Mouse (Mus musculus): Measurements from ENCODE around the gene Gab2. TPM values are rescaled to one million over a fixed set of nuclear protein-coding genes. Genes with fewer than 3 reads are reported as not detected.
A peak's percentile ranks its signal among the peaks of the same experiment; 100 is the strongest.

The Gab2 gene
- polyA plus RNA-seq, 1 experiment from 2014 or later = 12.1 TPM

DNA sequence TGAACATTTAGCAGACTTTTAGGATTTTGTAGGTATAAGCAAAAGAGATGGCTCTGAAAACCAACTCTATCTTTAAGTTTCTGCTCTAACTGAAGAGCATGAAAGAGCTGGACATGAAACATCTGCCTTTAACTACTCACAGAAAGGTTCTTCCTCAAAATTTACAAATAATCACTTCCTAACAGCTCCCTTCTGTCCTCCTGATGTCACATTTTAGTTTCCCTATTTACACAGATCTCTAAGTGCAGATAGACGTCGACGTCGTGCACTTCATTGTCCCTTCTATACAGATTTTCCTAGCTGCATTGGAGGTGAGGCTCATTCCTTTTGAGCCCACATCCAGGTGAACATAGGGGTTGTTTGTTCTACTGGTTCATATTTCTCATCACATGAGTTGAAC is 90.3 kb downstream of the Gab2 start:
- H3K27ac ChIP-seq (ENCODE audit: low read depth, low read length) = no peak overlapping the region
- ATAC-seq (ENCODE audit: low FRiP score, low TSS enrichment) = no peak
- 76% methylated on average over 4 of the region's 4 CpGs for WGBS

DNA sequence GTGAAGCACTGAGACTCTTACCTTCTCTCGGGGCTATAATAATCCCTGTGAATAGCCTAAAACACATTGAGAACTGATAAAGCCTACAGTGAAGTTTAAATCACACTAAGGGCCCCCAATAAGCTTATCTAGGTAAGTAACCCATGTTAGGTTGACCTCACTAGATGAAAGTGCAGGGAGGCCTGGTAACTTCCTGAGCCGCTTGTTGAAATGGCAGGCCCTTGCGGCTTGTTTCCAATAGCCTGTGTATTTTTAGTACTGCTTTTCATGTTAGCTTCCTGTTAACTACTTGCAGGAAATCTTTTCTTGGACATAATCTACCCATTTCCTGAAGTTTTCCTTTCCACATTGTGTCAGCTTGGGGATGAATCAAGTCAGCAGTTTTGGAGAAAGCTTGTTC is 90.7 kb downstream of the Gab2 start:
- H3K4me3 ChIP-seq (ENCODE audit: low read length) = no peak overlapping the region
- H3K27ac ChIP-seq (ENCODE audit: low read depth, low read length) = no peak overlapping the region
- no peak overlapping the region for H3K9ac ChIP-seq (ENCODE audit: low read depth, low read length)
- H3K9me3 ChIP-seq (ENCODE audit: control insufficient read depth, low read length) = no peaks in the 10 kb centered on the region
- 79% methylated on average over 3 of the region's 3 CpGs for WGBS
- H3K36me3 ChIP-seq (ENCODE audit: control insufficient read depth, insufficient read depth, low read length) = no peaks in the 10 kb centered on the region
- H3K4me1 ChIP-seq (ENCODE audit: control insufficient read depth, insufficient read depth, low read length) = no peaks in the 10 kb centered on the region
- H3K27me3 ChIP-seq (ENCODE audit: control insufficient read depth, insufficient read depth, low read length) = no peaks in the 10 kb centered on the region
- no peak overlapping the region for H3K4me2 ChIP-seq (replicated peaks; ENCODE audit: low read depth, low read length)
- ATAC-seq (ENCODE audit: low FRiP score, low TSS enrichment) = no peak

More for the DNA sequence above, 90.3 kb downstream of the Gab2 start:
- no peaks in the 10 kb centered on the region for H3K36me3 ChIP-seq (ENCODE audit: control insufficient read depth, insufficient read depth, low read length)
- no peak overlapping the region for H3K9ac ChIP-seq (ENCODE audit: low read depth, low read length)
- H3K27me3 ChIP-seq (ENCODE audit: control insufficient read depth, insufficient read depth, low read length) = no peaks in the 10 kb centered on the region
- no peaks in the 10 kb centered on the region for H3K4me1 ChIP-seq (ENCODE audit: control insufficient read depth, insufficient read depth, low read length)
- H3K4me2 ChIP-seq (replicated peaks; ENCODE audit: low read depth, low read length) = no peak overlapping the region
- H3K9me3 ChIP-seq (ENCODE audit: control insufficient read depth, low read length) = no peaks in the 10 kb centered on the region
- H3K4me3 ChIP-seq (ENCODE audit: low read length) = no peak overlapping the region

DNA sequence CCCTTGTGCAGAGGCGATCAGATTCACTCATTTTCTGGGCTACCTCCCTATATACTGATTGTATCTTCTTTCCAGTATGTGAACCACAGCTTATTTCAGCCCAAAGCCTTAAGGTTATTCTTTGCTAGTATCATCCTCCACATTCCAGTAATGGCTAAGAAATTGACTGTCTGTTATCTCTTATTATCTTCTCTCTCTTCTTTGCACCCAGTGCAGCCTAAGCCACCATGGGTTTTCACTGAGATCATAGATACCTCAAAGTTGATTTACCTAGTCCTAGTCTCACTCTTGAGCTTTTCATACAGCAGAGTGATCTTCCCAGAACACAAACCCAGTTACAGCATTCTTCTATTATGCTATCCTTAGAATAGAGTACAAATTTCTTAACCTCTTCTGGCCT is 100.5 kb downstream of the Gab2 start:
- WGBS = 71% methylated on average over 1 of the region's 1 CpGs
- H3K27ac ChIP-seq (ENCODE audit: low read depth, low read length) = no peak overlapping the region
- H3K4me2 ChIP-seq (replicated peaks; ENCODE audit: low read depth, low read length) = no peak overlapping the region
- ATAC-seq (ENCODE audit: low FRiP score, low TSS enrichment) = no peak
- no peaks in the 10 kb centered on the region for H3K27me3 ChIP-seq (ENCODE audit: control insufficient read depth, insufficient read depth, low read length)
- H3K9ac ChIP-seq (ENCODE audit: low read depth, low read length) = no peak overlapping the region
- peaks cover 13% of the 10 kb centered on the region for H3K4me1 ChIP-seq (ENCODE audit: control insufficient read depth, insufficient read depth, low read length)
- no peaks in the 10 kb centered on the region for H3K36me3 ChIP-seq (ENCODE audit: control insufficient read depth, insufficient read depth, low read length)
- no peak overlapping the region for H3K4me3 ChIP-seq (ENCODE audit: low read length)
- no peaks in the 10 kb centered on the region for H3K9me3 ChIP-seq (ENCODE audit: control insufficient read depth, low read length)

DNA sequence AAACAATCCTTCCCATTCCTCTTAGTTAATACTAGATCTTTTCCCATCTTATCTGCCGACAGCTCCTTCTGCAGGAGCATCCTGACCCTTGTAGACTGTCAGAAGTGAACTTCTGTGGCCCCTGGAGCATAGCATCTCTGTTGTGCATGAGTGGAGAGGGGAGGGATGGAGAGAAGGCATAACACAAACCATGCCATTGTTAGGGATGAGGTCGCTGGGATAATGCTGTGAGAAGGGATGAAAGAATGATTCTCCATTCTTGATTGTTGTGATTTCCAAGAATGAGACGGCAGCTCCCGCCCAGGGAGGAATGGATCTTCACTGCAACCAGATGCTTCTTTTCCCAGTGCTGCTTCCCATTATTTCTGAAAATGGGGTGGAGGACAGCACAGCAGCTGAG is 102.0 kb downstream of the Gab2 start:
- ATAC-seq (ENCODE audit: low FRiP score, low TSS enrichment) = peak; percentile 75; the same call in 1 of the 2 replicates
- H3K27me3 ChIP-seq (ENCODE audit: control insufficient read depth, insufficient read depth, low read length) = no peaks in the 10 kb centered on the region
- no peak overlapping the region for H3K4me3 ChIP-seq (ENCODE audit: low read length)
- WGBS = 32% methylated on average over 4 of the region's 4 CpGs
- H3K9me3 ChIP-seq (ENCODE audit: control insufficient read depth, low read length) = no peaks in the 10 kb centered on the region
- no peaks in the 10 kb centered on the region for H3K36me3 ChIP-seq (ENCODE audit: control insufficient read depth, insufficient read depth, low read length)
- no peak overlapping the region for H3K27ac ChIP-seq (ENCODE audit: low read depth, low read length)
- H3K4me1 ChIP-seq (ENCODE audit: control insufficient read depth, insufficient read depth, low read length) = peaks cover 13% of the 10 kb centered on the region
- no peak overlapping the region for H3K4me2 ChIP-seq (replicated peaks; ENCODE audit: low read depth, low read length)
- H3K9ac ChIP-seq (ENCODE audit: low read depth, low read length) = no peak overlapping the region

DNA sequence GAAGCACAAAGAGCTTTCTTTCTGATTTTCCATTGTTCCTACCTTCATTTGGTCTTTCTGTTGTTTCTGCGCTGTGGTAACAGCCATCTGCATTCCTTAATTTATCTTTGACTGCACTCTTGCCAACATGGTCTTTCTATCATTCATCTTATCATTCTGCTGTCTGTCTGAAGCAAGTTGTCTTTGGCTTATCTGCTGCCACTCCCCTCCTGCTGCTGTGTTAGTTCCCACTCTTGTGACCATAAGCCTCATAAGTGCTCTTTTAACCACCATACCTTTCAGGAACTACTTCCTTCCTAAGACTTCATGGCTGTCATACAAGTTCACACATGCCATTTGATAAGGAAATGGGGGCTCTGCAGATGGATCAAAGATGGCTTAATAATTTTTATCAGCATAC is 102.6 kb downstream of the Gab2 start:
- ATAC-seq (ENCODE audit: low FRiP score, low TSS enrichment) = no peak
- Histone ChIP-seq H3K4me3 (ENCODE audit: low read length) (no peak overlapping the region), H3K4me2 (replicated peaks; ENCODE audit: low read depth, low read length) (no peak overlapping the region), H3K27me3 (ENCODE audit: control insufficient read depth, insufficient read depth, low read length) (no peaks in the 10 kb centered on the region), H3K27ac (ENCODE audit: low read depth, low read length) (no peak overlapping the region), H3K4me1 (ENCODE audit: control insufficient read depth, insufficient read depth, low read length) (peaks cover 13% of the 10 kb centered on the region), H3K36me3 (ENCODE audit: control insufficient read depth, insufficient read depth, low read length) (no peaks in the 10 kb centered on the region), H3K9me3 (ENCODE audit: control insufficient read depth, low read length) (no peaks in the 10 kb centered on the region), H3K9ac (ENCODE audit: low read depth, low read length) (no peak overlapping the region)
- WGBS = 82% methylated on average over 1 of the region's 1 CpGs

DNA sequence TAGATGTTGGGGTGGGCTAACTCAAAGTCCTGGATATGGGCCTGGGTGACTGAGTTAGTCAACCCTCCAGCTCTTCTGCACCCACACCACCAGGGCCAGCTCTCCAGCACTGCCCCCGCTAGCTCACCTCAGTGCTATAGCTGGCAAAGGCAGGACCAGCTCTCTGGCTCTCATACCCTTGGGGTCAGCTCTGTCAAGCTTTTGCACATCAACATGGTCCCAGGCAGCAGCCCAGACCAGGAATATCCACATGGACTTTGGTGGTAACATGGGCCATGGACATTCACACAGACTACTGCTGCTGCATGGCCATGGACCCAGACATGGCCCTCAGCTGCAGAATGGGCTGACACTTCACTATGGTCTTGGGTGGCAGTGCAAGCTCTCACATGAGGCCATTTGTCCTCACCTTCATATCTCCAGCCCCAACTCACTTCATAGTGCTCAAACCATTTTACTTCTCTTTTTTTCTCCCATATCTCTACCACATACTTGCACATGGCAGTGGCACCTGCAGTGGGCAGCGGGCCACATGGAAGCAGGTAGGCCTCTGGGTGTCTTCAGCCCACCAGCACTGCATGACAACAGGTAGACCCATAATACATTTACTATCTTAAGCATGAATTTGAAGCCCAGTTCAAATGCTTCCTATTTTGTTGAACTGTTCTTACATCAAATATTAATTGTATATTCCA is 106.1 kb downstream of the Gab2 start:
- no peak overlapping the region for H3K9ac ChIP-seq (ENCODE audit: low read depth, low read length)
- peaks cover 13% of the 10 kb centered on the region for H3K4me1 ChIP-seq (ENCODE audit: control insufficient read depth, insufficient read depth, low read length)
- H3K27ac ChIP-seq (ENCODE audit: low read depth, low read length) = no peak overlapping the region
- 93% methylated on average over 2 of the region's 2 CpGs for WGBS
- no peak overlapping the region for H3K4me2 ChIP-seq (replicated peaks; ENCODE audit: low read depth, low read length)
- H3K27me3 ChIP-seq (ENCODE audit: control insufficient read depth, insufficient read depth, low read length) = no peaks in the 10 kb centered on the region
- ATAC-seq (ENCODE audit: low FRiP score, low TSS enrichment) = no peak
- no peaks in the 10 kb centered on the region for H3K36me3 ChIP-seq (ENCODE audit: control insufficient read depth, insufficient read depth, low read length)
- H3K9me3 ChIP-seq (ENCODE audit: control insufficient read depth, low read length) = no peaks in the 10 kb centered on the region
- no peak overlapping the region for H3K4me3 ChIP-seq (ENCODE audit: low read length)

DNA sequence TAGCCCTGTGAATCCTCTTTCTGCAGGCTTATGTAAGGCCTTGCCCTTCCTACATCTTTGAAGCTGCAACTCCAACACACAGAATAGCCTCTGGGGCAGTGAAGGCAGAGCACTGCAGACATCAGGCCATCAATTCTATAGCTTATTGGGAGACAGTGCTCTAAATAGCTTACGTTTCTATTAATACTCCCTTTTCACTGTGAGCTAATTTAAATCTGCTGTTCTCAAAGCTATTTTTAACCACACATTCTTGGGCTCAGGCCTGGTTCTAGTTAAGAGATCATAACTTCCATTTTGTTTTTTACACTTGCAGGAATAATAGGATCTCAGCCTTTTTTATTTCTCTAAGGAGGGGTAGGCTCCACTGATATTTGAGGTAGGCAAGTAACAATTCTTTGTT is 107.7 kb downstream of the Gab2 start:
- ATAC-seq (ENCODE audit: low FRiP score, low TSS enrichment) = no peak
- Histone ChIP-seq H3K27me3 (ENCODE audit: control insufficient read depth, insufficient read depth, low read length) (no peaks in the 10 kb centered on the region), H3K9ac (ENCODE audit: low read depth, low read length) (no peak overlapping the region), H3K4me1 (ENCODE audit: control insufficient read depth, insufficient read depth, low read length) (peaks cover 4% of the 10 kb centered on the region), H3K36me3 (ENCODE audit: control insufficient read depth, insufficient read depth, low read length) (no peaks in the 10 kb centered on the region), H3K27ac (ENCODE audit: low read depth, low read length) (no peak overlapping the region), H3K9me3 (ENCODE audit: control insufficient read depth, low read length) (no peaks in the 10 kb centered on the region), H3K4me3 (ENCODE audit: low read length) (no peak overlapping the region), H3K4me2 (replicated peaks; ENCODE audit: low read depth, low read length) (no peak overlapping the region)
- 59% methylated on average over 1 of the region's 1 CpGs for WGBS

DNA sequence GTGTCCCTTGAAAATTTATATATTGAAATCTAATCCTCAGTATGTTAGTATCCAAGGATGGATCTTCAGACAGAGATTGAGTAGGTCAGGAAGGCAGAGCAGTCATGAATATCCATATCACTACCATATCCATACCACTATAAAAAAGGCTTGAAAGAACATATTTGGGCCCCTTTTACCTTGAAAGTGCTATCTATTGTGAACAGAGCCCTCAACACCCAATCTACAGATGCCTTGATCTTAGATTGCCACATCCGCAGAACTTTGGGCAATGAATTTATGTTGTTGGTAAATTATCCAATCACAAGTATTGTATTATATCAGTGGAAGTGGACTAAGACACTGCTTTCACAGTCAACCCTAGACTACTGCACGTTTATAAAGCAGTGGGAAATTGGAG is 122.5 kb downstream of the Gab2 start:
- Histone ChIP-seq H3K9ac (ENCODE audit: low read depth, low read length) (no peak overlapping the region), H3K4me3 (ENCODE audit: low read length) (no peak overlapping the region), H3K36me3 (ENCODE audit: control insufficient read depth, insufficient read depth, low read length) (no peaks in the 10 kb centered on the region), H3K27me3 (ENCODE audit: control insufficient read depth, insufficient read depth, low read length) (no peaks in the 10 kb centered on the region), H3K9me3 (ENCODE audit: control insufficient read depth, low read length) (no peaks in the 10 kb centered on the region), H3K4me2 (replicated peaks; ENCODE audit: low read depth, low read length) (no peak overlapping the region), H3K4me1 (ENCODE audit: control insufficient read depth, insufficient read depth, low read length) (peaks cover 5% of the 10 kb centered on the region; the same call in 1 of the 2 replicates), H3K27ac (ENCODE audit: low read depth, low read length) (no peak overlapping the region)
- WGBS = 85% methylated on average over 2 of the region's 2 CpGs
- ATAC-seq (ENCODE audit: low FRiP score, low TSS enrichment) = no peak

DNA sequence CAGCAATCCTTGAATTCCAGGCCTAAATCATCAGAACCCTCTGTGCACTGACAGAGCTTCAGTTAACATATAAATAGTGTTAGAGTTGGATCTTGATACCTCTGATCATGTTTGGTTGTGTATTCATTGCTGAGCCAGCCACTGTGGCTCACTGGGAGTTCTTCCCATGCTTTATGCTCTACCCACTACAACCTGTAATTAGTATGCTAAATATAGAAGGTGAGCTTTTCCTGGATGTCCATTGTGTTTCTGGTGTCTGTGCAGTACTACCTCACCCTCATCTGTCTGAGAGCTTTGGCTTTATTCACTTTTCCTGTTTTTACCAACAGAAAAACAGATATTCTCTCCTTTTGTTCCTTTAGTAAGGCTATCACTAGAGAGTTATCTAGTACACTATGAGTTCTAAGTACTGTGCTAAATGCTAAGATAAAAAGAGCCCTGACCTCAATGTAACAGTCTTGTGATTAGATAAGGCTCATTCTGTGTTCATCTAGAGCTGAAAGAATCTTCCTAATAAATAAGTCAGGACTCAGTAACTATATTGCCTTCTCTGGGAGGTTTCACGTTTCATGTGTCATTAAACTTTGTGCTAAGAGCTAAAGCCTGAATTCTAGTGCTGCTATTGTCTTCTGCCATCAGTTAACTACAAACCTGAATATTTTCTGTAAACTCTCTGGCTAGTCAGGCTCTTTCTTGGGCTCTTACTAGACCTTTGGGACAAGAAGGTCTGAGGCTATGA is 127.6 kb downstream of the Gab2 start:
- Histone ChIP-seq H3K27ac (ENCODE audit: low read depth, low read length) (no peak overlapping the region), H3K4me3 (ENCODE audit: low read length) (no peak overlapping the region), H3K4me1 (ENCODE audit: control insufficient read depth, insufficient read depth, low read length) (peaks cover 5% of the 10 kb centered on the region; the same call in 1 of the 2 replicates), H3K4me2 (replicated peaks; ENCODE audit: low read depth, low read length) (no peak overlapping the region), H3K27me3 (ENCODE audit: control insufficient read depth, insufficient read depth, low read length) (no peaks in the 10 kb centered on the region), H3K9me3 (ENCODE audit: control insufficient read depth, low read length) (no peaks in the 10 kb centered on the region), H3K9ac (ENCODE audit: low read depth, low read length) (no peak overlapping the region), H3K36me3 (ENCODE audit: control insufficient read depth, insufficient read depth, low read length) (no peaks in the 10 kb centered on the region)
- no peak for ATAC-seq (ENCODE audit: low FRiP score, low TSS enrichment)
- WGBS = 38% methylated on average over 1 of the region's 1 CpGs
